Mouse (Mus musculus) G1E (cell line): ENCODE results near the gene Gm27021.

ENCODE experiments used
- CTCF ChIP-seq: IDR thresholded peaks from 2 replicates; pipeline ENCODE4 v1.5.1; 2012; ENCODE audit warnings: low read depth, low read length, inconsistent platforms, mixed read lengths
- GATA1 ChIP-seq: IDR thresholded peaks from 2 replicates; pipeline ENCODE4 v1.6.1; 2012; ENCODE audit warnings: borderline replicate concordance, low read length, inconsistent platforms, mixed read lengths
- POLR2AphosphoS5 ChIP-seq: IDR thresholded peaks from 2 replicates; pipeline ENCODE4 v1.6.1; 2012; ENCODE audit warnings: low read depth, low read length, inconsistent platforms; ENCODE audit not compliant: insufficient replicate concordance
- TAL1 ChIP-seq: conservative IDR thresholded peaks from 2 replicates; pipeline ENCODE4 v1.6.1; 2012; ENCODE audit warnings: low read depth, low read length, inconsistent platforms, mixed read lengths

DNA sequence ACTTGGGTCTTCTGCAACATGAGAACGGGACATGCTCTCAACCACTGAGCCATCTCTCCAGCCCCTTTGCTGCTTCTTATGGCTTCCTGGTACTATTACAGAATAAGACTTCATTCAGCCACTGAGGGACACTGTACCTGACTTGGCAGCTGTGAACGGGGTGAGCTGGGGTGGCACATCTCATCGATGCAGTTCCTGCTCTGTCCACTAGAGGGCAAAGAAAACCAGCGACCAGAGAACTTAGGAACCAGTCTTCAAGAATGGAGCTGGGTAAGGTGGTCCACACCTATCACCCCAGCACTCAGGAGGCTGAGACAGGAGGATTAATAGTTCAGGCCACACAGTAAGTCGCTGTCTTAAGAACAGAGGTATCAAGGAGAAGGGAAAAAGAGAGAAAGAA is 71.9 kb downstream of the Gm27021 start:
- TF ChIP-seq GATA1 = no peak
- TF ChIP-seq CTCF = peak; percentile 89
- no peak for TF ChIP-seq POLR2AphosphoS5
- TF ChIP-seq TAL1 = no peak
